Mouse (Mus musculus) spleen, postnatal 4 days (tissue): Measurements from ENCODE around the gene Rex2.
"Not testable (repeated sequence)": the region's sequence is repeated elsewhere in the genome, so short reads cannot be mapped to it uniquely, and the experiment has no call there.

Experiments used
- DNase-seq, 2 experiments: peaks; one replicate each; pipeline ENCODE4 v3.0.0; 2022; ENCODE audit warnings: low spot score in 2 of 2

Gene Rex2

GRCm38 (mm10) chr4:147021550-147021949, at the start of gene Rex2:
Rex2 (plus strand) TSS chr4:147021850.
- DNase-seq = not testable (repeated sequence)

- not testable (repeated sequence) for DNase-seq
Observed at GRCm38 (mm10) chr4:146976581-146976980, 45.1 kb upstream of the Rex2 start.

DNA sequence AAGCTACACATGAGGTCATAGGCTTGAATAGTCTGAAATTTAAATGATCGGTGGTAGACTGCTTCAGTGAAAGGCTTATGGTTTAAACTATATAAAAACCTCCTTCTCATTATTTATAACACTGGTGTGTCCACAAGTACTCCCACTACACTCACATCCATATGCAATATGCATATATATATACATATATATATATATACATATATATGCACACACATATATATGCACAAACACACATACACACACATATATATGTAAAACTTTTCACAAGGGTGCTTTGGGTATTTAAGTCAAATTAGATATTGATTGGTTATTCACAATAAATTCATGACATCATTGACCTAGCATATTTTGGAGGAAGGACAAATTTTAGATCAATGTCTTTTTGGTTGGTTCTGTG, 3.2 kb upstream of the Rex2 start:
- DNase-seq = not testable (repeated sequence)

GRCm38 (mm10) chr4:147026374-147026773, 4.7 kb downstream of the Rex2 start:
- DNase-seq = peak in 1 of 2 experiments; percentile 57

- DNase-seq = not testable (repeated sequence)
Observed at GRCm38 (mm10) chr4:147031308-147032036, 9.8 kb downstream of the Rex2 start.

DNA sequence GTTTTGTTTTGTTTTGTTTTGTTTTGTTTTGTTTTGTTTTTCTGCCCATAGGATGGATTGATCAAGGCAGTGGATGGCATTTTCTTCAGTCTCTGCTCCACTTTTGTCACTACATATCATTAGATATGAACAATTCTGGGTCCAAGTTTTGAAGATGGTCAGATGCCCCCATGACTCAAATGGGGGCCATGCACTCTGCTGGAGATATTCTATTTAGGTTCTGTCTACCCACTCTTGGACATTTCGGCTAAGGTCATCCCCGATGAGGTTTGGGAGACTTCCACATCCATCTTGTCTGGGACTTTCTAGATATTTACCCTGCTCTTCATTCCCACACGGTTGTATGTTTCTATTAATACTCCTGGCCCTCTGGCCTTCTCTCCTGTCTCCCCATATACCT, 42.1 kb downstream of the Rex2 start:
- not testable (repeated sequence) for DNase-seq

DNA sequence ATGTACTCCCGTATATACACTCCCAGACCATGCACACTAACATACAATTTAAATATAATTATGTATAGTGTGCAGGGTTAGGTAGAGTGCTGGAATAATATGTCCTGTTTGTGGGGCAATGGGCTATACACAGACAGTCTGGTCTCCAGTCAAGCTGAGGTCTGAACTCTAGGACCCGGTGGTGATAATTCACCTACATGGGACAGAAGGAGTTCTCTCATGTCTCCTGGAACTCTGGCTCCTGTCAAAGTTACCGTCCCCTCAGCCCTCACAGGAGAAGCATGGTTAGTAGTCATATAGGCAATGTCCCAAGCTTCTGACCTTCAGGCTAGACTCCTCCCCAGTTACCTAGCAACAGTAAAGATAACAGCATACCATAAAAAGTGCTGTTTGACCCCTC, 44.2 kb downstream of the Rex2 start:
- peak in 1 of 2 experiments; percentile 54 for DNase-seq

DNA sequence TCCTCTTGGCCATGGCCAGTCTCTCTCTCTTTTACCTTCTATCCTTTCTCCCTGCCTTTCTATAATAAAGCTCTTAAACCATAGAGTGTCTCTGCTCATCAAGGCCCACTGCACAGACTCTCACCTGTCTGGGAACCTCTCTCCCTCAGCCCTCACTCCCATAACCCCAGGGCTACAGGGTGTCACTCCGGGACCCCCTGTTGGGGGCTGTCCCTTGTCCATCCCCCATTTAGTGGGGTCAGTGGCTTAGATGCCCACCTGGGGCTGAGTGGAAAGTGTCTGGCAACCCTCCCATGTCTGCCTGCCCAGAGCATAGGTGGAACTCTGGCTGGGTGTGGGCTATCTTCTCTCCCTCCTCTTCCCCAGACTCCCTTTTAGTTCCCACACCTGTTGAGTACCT, 44.7 kb downstream of the Rex2 start:
- not testable (repeated sequence) for DNase-seq

DNA sequence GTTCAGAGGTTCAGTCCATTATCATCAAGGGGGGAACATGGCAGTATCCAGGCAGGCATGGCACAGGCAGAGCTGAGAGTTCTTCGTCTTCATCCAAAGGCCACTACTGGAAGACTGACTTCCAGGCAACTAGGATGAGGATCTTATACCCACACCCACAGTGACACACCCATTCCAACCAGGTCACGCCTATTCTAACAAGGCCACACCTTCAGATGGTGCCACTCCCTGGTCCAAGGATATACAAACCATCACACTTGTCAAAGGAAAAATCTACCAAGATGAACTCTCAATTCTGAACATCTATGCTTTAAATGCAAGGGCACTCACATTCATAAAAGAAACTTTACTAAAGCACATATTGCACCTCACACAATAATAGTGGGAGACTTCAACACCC, 74.0 kb downstream of the Rex2 start:
- not testable (repeated sequence) for DNase-seq

- not testable (repeated sequence) for DNase-seq
Observed at GRCm38 (mm10) chr4:147101666-147102626, 80.3 kb downstream of the Rex2 start.

GRCm38 (mm10) chr4:147103814-147104213, 82.2 kb downstream of the Rex2 start:
- not testable (repeated sequence) for DNase-seq
